Mouse (Mus musculus): ENCODE measurements around the gene Cadps2. TPM values are rescaled to one million over a fixed set of nuclear protein-coding genes. Genes with fewer than 3 reads are reported as not detected.

Gene Cadps2
- polyA plus RNA-seq, 2 experiments, result 2.6 TPM

DNA sequence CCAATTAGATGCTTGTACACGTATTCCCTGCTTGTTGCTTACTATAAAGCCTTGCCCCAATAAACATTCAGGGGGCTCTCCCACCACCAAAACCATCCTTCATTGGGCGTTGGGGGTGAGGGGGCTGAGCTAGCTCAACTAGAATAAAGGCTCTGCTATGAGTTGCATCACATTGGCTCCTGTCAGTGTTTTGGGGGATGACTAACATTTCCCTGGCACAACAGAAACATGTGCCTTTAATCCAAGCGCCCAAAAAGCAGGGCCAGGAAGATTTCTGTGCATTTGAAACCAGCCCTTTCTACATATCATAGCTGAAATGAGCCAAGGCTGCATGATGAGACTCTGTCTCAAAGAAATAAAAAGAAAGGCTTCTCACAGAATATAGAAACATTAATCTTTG is 34.0 kb upstream of the Cadps2 start:
- H3K9me3 ChIP-seq (ENCODE audit: control insufficient read depth, low read length), result no peaks in the 10 kb centered on the region
- TF ChIP-seq POLR2A (IDR thresholded peaks at IDR 0.05; ENCODE audit: borderline replicate concordance, extremely low read depth, insufficient read depth, insufficient read length), result no peak

DNA sequence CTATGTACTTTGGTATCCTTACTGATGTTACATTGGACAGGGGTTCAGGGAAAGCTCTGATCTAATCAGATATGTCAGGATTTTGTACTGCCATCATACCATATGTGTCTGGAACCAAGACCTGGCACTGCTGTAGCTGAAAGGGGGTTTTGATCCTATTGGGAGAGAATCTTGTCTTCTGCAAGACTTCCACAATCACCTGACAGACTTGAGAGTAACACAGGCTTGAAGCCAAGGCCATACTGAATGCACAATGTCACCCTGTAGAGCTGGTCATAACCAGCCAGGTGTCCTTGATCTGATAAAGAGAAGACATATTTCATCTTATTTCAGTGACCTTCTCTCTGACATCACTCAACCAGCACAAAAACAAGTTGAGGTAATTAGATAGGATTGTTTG is 30.8 kb upstream of the Cadps2 start:
- H3K4me2 ChIP-seq (replicated peaks; ENCODE audit: low read depth, low read length, severe bottlenecking), result no peak overlapping the region
- H3K4me1 ChIP-seq (ENCODE audit: control insufficient read depth, insufficient read depth, low read length), result no peaks in the 10 kb centered on the region
- no peaks in the 10 kb centered on the region for H3K36me3 ChIP-seq (ENCODE audit: control insufficient read depth, insufficient read depth, low read length)
- DNase-seq (ENCODE audit: low spot score), result no peak
- TF ChIP-seq POLR2A (IDR thresholded peaks at IDR 0.05; ENCODE audit: borderline replicate concordance, extremely low read depth, insufficient read depth, insufficient read length), result no peak
- no peak overlapping the region for H3K4me3 ChIP-seq (replicated peaks; ENCODE audit: low read length)
- ATAC-seq (ENCODE audit: low FRiP score, low read depth), result no peak
- H3K9ac ChIP-seq (ENCODE audit: low read depth, low read length, severe bottlenecking), result no peak overlapping the region
- no peak overlapping the region for H3K27ac ChIP-seq (replicated peaks; ENCODE audit: low read depth, low read length)
- H3K9me3 ChIP-seq (ENCODE audit: control insufficient read depth, low read length), result no peaks in the 10 kb centered on the region
- H3K27me3 ChIP-seq (ENCODE audit: control insufficient read depth, insufficient read depth, low read length), result no peaks in the 10 kb centered on the region

More for the DNA sequence above, 34.0 kb upstream of the Cadps2 start:
- DNase-seq (ENCODE audit: low spot score), result no peak
- Histone ChIP-seq H3K27me3 (ENCODE audit: control insufficient read depth, insufficient read depth, low read length) (no peaks in the 10 kb centered on the region), H3K36me3 (ENCODE audit: control insufficient read depth, insufficient read depth, low read length) (no peaks in the 10 kb centered on the region), H3K4me3 (replicated peaks; ENCODE audit: low read length) (no peak overlapping the region), H3K9ac (ENCODE audit: low read depth, low read length, severe bottlenecking) (no peak overlapping the region), H3K27ac (replicated peaks; ENCODE audit: low read depth, low read length) (no peak overlapping the region), H3K4me2 (replicated peaks; ENCODE audit: low read depth, low read length, severe bottlenecking) (no peak overlapping the region), H3K4me1 (ENCODE audit: control insufficient read depth, insufficient read depth, low read length) (no peaks in the 10 kb centered on the region)
- WGBS, result 80% methylated on average over 3 of the region's 3 CpGs
- no peak for ATAC-seq (ENCODE audit: low FRiP score, low read depth)

DNA sequence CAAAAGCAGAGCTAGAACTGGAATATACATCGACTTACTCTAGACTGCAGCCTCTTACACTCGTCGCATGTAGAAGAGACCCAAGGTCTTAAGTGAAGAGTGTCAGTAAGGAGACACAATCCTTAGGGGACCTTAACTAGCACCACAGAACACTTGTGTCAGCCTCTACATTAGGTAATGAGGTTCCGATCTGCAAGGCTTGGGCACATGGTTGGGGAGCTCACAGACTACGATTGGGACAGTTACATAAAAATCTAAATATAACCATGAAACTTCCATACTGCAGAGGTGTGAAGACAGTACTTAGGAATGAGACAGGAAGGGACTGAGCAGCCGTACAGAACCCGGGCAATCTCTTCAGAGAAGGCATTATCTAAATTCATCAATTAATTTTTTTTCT is 27.1 kb upstream of the Cadps2 start:
- no peak overlapping the region for H3K4me2 ChIP-seq (replicated peaks; ENCODE audit: low read depth, low read length, severe bottlenecking)
- ATAC-seq (ENCODE audit: low FRiP score, low read depth) (no peak), DNase-seq (ENCODE audit: low spot score) (no peak)
- H3K9ac ChIP-seq (ENCODE audit: low read depth, low read length, severe bottlenecking), result no peak overlapping the region
- no peak overlapping the region for H3K4me3 ChIP-seq (replicated peaks; ENCODE audit: low read length)
- no peak overlapping the region for H3K27ac ChIP-seq (replicated peaks; ENCODE audit: low read depth, low read length)
- no peaks in the 10 kb centered on the region for H3K9me3 ChIP-seq (ENCODE audit: control insufficient read depth, low read length)
- H3K36me3 ChIP-seq (ENCODE audit: control insufficient read depth, insufficient read depth, low read length), result no peaks in the 10 kb centered on the region
- WGBS, result 93% methylated on average over 7 of the region's 7 CpGs
- no peaks in the 10 kb centered on the region for H3K27me3 ChIP-seq (ENCODE audit: control insufficient read depth, insufficient read depth, low read length)
- no peak for TF ChIP-seq POLR2A (IDR thresholded peaks at IDR 0.05; ENCODE audit: borderline replicate concordance, extremely low read depth, insufficient read depth, insufficient read length)
- H3K4me1 ChIP-seq (ENCODE audit: control insufficient read depth, insufficient read depth, low read length), result no peaks in the 10 kb centered on the region

DNA sequence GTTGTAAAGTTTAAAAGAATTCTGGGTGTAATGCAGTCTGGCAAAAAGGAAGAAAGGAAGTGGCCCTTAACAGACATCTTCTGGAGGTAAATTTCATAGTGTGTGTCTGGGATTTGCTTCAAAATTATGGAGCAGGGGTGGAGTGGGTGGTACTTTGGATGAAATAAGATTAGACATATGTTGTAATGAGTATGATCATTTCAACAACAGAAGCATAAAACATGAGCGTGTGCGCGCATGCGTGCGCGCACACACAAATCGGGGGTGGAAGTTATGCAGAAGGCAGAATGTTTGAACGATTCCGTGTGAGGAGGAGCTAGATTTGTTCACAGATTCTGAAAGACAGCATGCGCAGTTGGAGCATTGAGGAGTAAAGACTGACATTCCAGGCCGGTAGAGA is 14.2 kb upstream of the Cadps2 start:
- no peak for TF ChIP-seq POLR2A (IDR thresholded peaks at IDR 0.05; ENCODE audit: borderline replicate concordance, extremely low read depth, insufficient read depth, insufficient read length)
- no peaks in the 10 kb centered on the region for H3K9me3 ChIP-seq (ENCODE audit: control insufficient read depth, low read length)
- no peak for ATAC-seq (ENCODE audit: low FRiP score, low read depth)
- WGBS, result 90% methylated on average over 11 of the region's 11 CpGs
- no peak overlapping the region for H3K9ac ChIP-seq (ENCODE audit: low read depth, low read length, severe bottlenecking)
- no peak overlapping the region for H3K4me2 ChIP-seq (replicated peaks; ENCODE audit: low read depth, low read length, severe bottlenecking)
- DNase-seq (ENCODE audit: low spot score), result no peak
- H3K4me3 ChIP-seq (replicated peaks; ENCODE audit: low read length), result no peak overlapping the region
- H3K27ac ChIP-seq (replicated peaks; ENCODE audit: low read depth, low read length), result no peak overlapping the region
- no peaks in the 10 kb centered on the region for H3K27me3 ChIP-seq (ENCODE audit: control insufficient read depth, insufficient read depth, low read length)
- no peaks in the 10 kb centered on the region for H3K4me1 ChIP-seq (ENCODE audit: control insufficient read depth, insufficient read depth, low read length)
- no peaks in the 10 kb centered on the region for H3K36me3 ChIP-seq (ENCODE audit: control insufficient read depth, insufficient read depth, low read length)

DNA sequence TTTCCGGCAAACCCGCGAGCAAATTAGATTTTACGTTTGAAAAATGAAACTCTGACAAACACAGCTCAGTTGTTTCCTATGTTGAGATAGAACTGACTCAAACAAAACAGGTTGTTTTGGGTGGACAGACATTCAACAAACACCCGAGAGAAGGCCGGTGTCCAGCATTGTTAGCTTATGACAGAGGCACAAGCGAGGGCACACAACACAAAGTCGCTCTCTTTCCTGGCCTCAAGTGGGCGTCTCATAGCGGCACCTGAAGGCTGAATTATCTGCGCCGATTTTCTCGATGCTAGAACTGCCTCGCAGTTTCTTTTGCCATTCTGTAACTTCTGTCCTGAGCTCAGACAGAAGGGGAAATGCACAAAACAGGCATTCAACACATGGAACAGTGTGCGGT is 780 bp upstream of the Cadps2 start:
- no peak for ATAC-seq (ENCODE audit: low FRiP score, low read depth)
- H3K9ac ChIP-seq (ENCODE audit: low read depth, low read length, severe bottlenecking), result 0 out of 2 replicates have a peak overlapping the region, but pooled peaks have one; percentile 64

More for the DNA sequence above, 780 bp upstream of the Cadps2 start:
- H3K4me2 ChIP-seq (replicated peaks; ENCODE audit: low read depth, low read length, severe bottlenecking), result peak overlapping the region; percentile 94
- peak overlapping the region; percentile 64 for H3K4me3 ChIP-seq (replicated peaks; ENCODE audit: low read length)
- no peak for TF ChIP-seq POLR2A (IDR thresholded peaks at IDR 0.05; ENCODE audit: borderline replicate concordance, extremely low read depth, insufficient read depth, insufficient read length)
- H3K4me1 ChIP-seq (ENCODE audit: control insufficient read depth, insufficient read depth, low read length), result 0 out of 2 replicates have a peak, but pooled peaks cover 4% of the 10 kb centered on the region
- H3K27me3 ChIP-seq (ENCODE audit: control insufficient read depth, insufficient read depth, low read length), result peaks cover 16% of the 10 kb centered on the region
- WGBS, result under 1% methylated on average over 15 of the region's 15 CpGs
- H3K9me3 ChIP-seq (ENCODE audit: control insufficient read depth, low read length), result no peaks in the 10 kb centered on the region
- H3K27ac ChIP-seq (replicated peaks; ENCODE audit: low read depth, low read length), result no peak overlapping the region
- no peaks in the 10 kb centered on the region for H3K36me3 ChIP-seq (ENCODE audit: control insufficient read depth, insufficient read depth, low read length)
- peak; percentile 23 for DNase-seq (ENCODE audit: low spot score)

Data from limb, embryonic 14.5 days (tissue).